Mouse (Mus musculus) stomach, embryonic 15.5 days (tissue): ENCODE results near the gene Homer2. TPM values are rescaled to one million over a fixed set of nuclear protein-coding genes. Genes with fewer than 3 reads are reported as not detected.

ENCODE experiments used
- ATAC-seq: fragments of 200-750 bp; cut with Nextera tagmentation; 2 replicates; pipeline ENCODE4 v1.8.0; 2017; ENCODE audit warnings: low read depth, moderate number of reproducible peaks, moderate TSS enrichment; ENCODE audit not compliant: insufficient read depth, low FRiP score
- H3K27ac ChIP-seq: fragments of 300-500 bp; sonication (generic); 2 replicates; pipeline ENCODE4 v1.5.1; 2015; ENCODE audit warnings: mild to moderate bottlenecking, inconsistent platforms
- H3K27me3 ChIP-seq: fragments of 300-500 bp; sonication (generic); replicated peaks from 2 replicates; pipeline ENCODE4 v1.6.1; 2015; ENCODE audit warnings: inconsistent platforms
- H3K36me3 ChIP-seq: fragments of 300-500 bp; sonication (generic); 2 replicates; pipeline ENCODE4 v1.6.1; 2015; ENCODE audit warnings: inconsistent platforms
- H3K4me1 ChIP-seq: fragments of 300-500 bp; sonication (generic); 2 replicates; pipeline ENCODE4 v1.6.1; 2015; ENCODE audit warnings: inconsistent platforms
- H3K4me2 ChIP-seq: fragments of 300-500 bp; sonication (generic); 2 replicates; pipeline ENCODE4 v1.6.1; 2015; ENCODE audit warnings: mild to moderate bottlenecking, inconsistent platforms
- H3K4me3 ChIP-seq: fragments of 300-500 bp; sonication (generic); replicated peaks from 2 replicates; pipeline ENCODE4 v1.5.1; 2015; ENCODE audit warnings: inconsistent platforms
- H3K9ac ChIP-seq: fragments of 300-500 bp; sonication (generic); 2 replicates; pipeline ENCODE4 v1.6.1; 2015; ENCODE audit warnings: inconsistent platforms
- H3K9me3 ChIP-seq: fragments of 300-500 bp; sonication (generic); 2 replicates; pipeline ENCODE4 v1.6.1; 2016; ENCODE audit warnings: inconsistent platforms
- WGBS: fragments of 180-500 bp; shearing (Covaris S2); methylation state at CpG from one replicate; pipeline ENCODE4 v1.1.7; 2015; 5-methylcytosine and 5-hydroxymethylcytosine counted together
- polyA plus RNA-seq: library from polyadenylated mRNA; unstranded; fragments of >200 nt; fragmentation: Nextera tagmentation; extraction: Ambion mirVana; gene quantifications from 2 replicates; pipeline ENCODE4 v1.2.1, GENCODE M21; 2015

Homer2 gene
- polyA plus RNA-seq, 1 experiment from 2014 or later, result 37.9 TPM

DNA sequence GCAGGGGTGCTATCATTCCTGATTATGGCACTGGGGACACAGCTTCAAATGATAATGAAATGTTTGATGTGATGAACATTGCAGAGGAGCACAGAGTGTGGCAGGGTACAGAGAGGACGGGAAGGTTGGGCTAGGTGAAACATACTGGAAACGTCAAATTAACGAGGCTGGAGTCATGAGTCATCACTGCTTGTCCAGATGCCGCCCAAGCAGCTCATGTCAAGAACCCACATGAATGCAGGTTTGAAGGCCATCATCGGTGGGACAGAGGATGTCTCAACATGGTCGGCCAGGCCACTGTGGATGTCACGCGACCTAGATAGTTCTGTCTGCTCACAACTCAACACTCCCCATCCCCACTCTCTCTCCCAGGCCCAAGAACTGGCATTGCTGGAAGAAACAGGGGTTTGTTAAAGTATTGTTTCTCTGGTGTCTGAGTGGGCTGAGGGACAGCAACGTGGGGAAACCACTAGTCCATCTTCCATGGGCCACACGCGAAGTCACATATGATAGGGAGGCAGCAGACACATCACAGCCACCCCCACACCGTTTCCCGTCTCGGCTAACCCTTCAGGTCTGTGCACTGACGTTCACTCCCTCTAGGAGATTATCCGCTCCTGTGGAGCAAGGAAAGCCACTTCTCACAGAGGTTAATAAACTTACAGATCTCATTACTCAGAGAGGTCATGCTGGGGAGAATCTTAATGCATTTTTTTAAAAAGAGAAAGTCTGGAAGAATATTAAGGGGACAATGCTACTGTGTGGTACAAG is 11.4 kb downstream of the Homer2 start:
- Histone ChIP-seq H3K9me3 (no peaks in the 10 kb centered on the region), H3K4me3 (no peak overlapping the region), H3K4me2 (no peak overlapping the region), H3K27me3 (no peaks in the 10 kb centered on the region), H3K4me1 (0 out of 2 replicates have a peak, but pooled peaks cover 8% of the 10 kb centered on the region), H3K36me3 (no peaks in the 10 kb centered on the region), H3K9ac (no peak overlapping the region), H3K27ac (no peak overlapping the region)
- 73% methylated on average over 16 of the region's 16 CpGs for WGBS
- ATAC-seq, result no peak

- H3K4me1 ChIP-seq, result peaks cover 24% of the 10 kb centered on the region; the same call in 1 of the 2 replicates
- WGBS, result 69% methylated on average over 5 of the region's 5 CpGs
- H3K4me3 ChIP-seq, result no peak overlapping the region
- H3K4me2 ChIP-seq, result no peak overlapping the region
- no peaks in the 10 kb centered on the region for H3K27me3 ChIP-seq
- no peak for ATAC-seq
- H3K27ac ChIP-seq, result no peak overlapping the region
- H3K9ac ChIP-seq, result no peak overlapping the region
- H3K36me3 ChIP-seq, result no peaks in the 10 kb centered on the region
- no peaks in the 10 kb centered on the region for H3K9me3 ChIP-seq
Measured at GRCm38 (mm10) chr7:81691067-81691466, 16.3 kb downstream of the Homer2 start.

DNA sequence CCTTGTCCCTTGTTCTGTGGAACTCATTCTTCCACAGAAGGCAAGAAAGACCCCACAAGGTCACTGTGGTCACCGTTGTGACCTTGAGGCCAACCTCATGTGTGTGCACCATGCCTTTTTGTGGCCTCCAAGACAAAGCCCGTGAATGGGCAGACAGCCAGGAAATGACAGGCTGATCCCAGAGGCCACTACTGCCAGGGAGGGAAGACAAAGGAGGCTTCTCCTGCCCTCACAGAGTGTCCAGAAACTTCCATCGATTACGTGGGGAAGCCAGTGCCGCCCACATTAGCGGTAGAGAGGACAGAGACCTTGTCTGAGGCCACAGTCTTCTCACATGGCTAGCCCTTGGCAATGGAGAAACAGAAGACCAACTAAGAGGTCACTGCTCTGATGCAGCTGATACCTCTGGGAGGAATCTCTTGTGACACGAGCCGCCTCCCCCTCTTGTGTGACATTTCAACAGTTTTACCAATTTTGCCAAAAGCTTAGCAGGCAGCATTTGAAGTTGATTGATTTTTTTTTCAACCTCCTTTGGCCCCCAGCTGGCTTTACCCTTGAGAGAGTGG is 18.1 kb downstream of the Homer2 start:
- Histone ChIP-seq H3K4me2 (no peak overlapping the region), H3K27me3 (no peaks in the 10 kb centered on the region), H3K27ac (no peak overlapping the region; the same call in 1 of the 2 replicates), H3K4me1 (peaks cover 24% of the 10 kb centered on the region; the same call in 1 of the 2 replicates), H3K9me3 (no peaks in the 10 kb centered on the region), H3K9ac (no peak overlapping the region), H3K36me3 (no peaks in the 10 kb centered on the region), H3K4me3 (no peak overlapping the region)
- no peak for ATAC-seq
- 67% methylated on average over 8 of the region's 8 CpGs for WGBS

GRCm38 (mm10) chr7:81688378-81688777 is 18.9 kb downstream of the Homer2 start:
- WGBS, result 68% methylated on average over 9 of the region's 9 CpGs

DNA sequence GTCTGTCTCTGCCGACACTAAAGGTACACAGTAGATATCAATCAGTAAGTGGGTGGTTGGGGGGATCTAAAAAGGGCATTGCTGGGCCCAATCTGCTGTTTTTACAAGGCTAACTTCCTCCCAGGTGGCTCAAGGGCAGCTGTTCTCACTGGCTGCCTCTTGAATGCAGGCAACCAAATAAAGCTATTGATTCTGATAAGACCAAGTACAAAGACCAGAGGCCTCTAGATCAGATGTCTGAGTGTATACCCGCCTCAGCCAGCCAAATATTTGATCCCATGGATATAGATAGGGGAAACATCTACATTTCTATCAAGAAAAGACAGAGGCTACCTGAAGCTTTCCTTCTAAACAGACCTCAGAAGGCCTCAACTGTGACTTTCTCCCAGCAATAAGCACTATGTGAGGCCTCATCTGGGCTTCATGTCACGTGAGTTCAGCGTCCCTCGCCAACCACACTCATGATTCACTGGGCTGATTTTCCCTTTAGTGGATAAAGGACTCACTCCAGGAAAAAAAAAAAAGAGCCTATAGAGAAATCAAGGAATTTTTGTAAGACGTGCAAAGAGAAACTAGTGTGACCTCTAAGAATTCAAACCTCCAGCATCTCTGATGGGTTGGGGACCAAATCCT is 19.5 kb downstream of the Homer2 start:
- no peak overlapping the region; the same call in 1 of the 2 replicates for H3K4me2 ChIP-seq
- H3K27me3 ChIP-seq, result no peaks in the 10 kb centered on the region
- peak; percentile 61 for ATAC-seq
- H3K4me1 ChIP-seq, result peaks cover 18% of the 10 kb centered on the region; the same call in 1 of the 2 replicates
- no peak overlapping the region for H3K4me3 ChIP-seq
- no peaks in the 10 kb centered on the region for H3K36me3 ChIP-seq
- peak overlapping the region; percentile 82; the same call in 1 of the 2 replicates for H3K27ac ChIP-seq
- H3K9ac ChIP-seq, result no peak overlapping the region
- no peaks in the 10 kb centered on the region for H3K9me3 ChIP-seq
- 65% methylated on average over 6 of the region's 6 CpGs for WGBS

More at GRCm38 (mm10) chr7:81688378-81688777, 18.9 kb downstream of the Homer2 start:
- H3K9ac ChIP-seq, result no peak overlapping the region
- no peak overlapping the region for H3K4me3 ChIP-seq
- H3K4me1 ChIP-seq, result peaks cover 23% of the 10 kb centered on the region; the same call in 1 of the 2 replicates
- no peaks in the 10 kb centered on the region for H3K9me3 ChIP-seq
- ATAC-seq, result peak; percentile 51; the same call in 1 of the 2 replicates
- H3K27me3 ChIP-seq, result no peaks in the 10 kb centered on the region
- no peaks in the 10 kb centered on the region for H3K36me3 ChIP-seq
- peak overlapping the region; percentile 82; the same call in 1 of the 2 replicates for H3K27ac ChIP-seq
- H3K4me2 ChIP-seq, result no peak overlapping the region; the same call in 1 of the 2 replicates

GRCm38 (mm10) chr7:81685375-81685774 is 22.0 kb downstream of the Homer2 start:
- Histone ChIP-seq H3K4me3 (no peak overlapping the region), H3K27me3 (no peaks in the 10 kb centered on the region)

DNA sequence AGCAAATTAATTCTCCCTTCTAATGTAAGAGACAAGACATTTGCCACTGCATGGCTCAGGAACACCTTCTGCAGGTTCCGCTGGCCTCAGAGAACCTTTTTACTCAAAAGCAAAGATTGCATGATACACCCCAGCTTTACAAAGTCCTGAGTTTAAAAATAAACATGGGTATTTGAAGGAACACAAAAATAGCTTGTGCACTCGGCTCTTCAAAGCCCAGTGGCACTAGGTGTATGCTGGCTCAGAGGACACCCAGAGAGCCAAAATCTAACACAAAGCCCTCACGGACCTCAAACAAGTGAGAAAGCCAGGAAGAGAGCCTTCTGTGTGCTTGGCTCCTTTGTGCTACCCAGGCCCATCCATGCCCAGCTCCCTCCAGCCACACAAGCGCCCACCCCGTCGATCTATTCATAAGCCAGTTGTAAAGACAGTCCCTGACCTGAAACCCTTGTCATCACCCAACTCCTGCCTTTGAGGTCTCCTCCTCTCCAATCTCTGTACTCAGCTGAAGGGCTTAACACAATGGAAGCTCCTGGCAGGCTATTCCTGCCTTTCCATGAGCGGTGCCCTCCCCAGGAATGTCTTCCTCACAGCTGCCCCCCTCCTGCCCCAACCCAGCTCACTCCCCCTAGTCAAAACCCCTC is 23.4 kb downstream of the Homer2 start:
- H3K4me3 ChIP-seq, result no peak overlapping the region
- H3K27me3 ChIP-seq, result no peaks in the 10 kb centered on the region
- H3K4me1 ChIP-seq, result 0 out of 2 replicates have a peak, but pooled peaks cover 4% of the 10 kb centered on the region
- no peak overlapping the region for H3K9ac ChIP-seq
- no peak for ATAC-seq
- no peak overlapping the region for H3K27ac ChIP-seq
- no peak overlapping the region for H3K4me2 ChIP-seq
- no peaks in the 10 kb centered on the region for H3K9me3 ChIP-seq
- 67% methylated on average over 7 of the region's 7 CpGs for WGBS
- no peaks in the 10 kb centered on the region for H3K36me3 ChIP-seq

More at GRCm38 (mm10) chr7:81685375-81685774, 22.0 kb downstream of the Homer2 start:
- no peaks in the 10 kb centered on the region for H3K36me3 ChIP-seq
- H3K4me1 ChIP-seq, result peaks cover 13% of the 10 kb centered on the region; the same call in 1 of the 2 replicates
- no peaks in the 10 kb centered on the region for H3K9me3 ChIP-seq
- 77% methylated on average over 7 of the region's 7 CpGs for WGBS
- no peak overlapping the region for H3K27ac ChIP-seq
- H3K4me2 ChIP-seq, result no peak overlapping the region
- no peak overlapping the region for H3K9ac ChIP-seq
- ATAC-seq, result no peak

DNA sequence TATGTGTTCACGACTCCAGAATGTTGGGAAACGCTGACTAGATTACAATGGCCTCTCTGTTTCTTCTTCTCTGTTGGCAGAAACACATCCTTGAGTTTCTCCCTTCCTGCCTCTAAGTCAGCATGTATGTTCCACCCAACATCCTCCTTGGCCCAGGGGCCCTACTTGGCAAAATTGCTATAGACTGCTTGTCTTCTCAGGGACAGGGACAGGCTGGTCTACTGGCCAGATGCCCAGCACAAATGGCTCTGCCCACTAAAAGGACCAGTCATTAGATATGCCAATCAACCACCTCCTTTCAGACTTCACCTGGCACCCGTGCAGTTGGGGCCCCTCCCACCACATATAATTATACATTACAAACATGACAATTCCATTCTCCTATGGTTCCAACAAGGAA is 25.9 kb downstream of the Homer2 start:
- no peak overlapping the region for H3K4me3 ChIP-seq
- WGBS, result 64% methylated on average over 3 of the region's 3 CpGs
- H3K4me2 ChIP-seq, result no peak overlapping the region
- no peak overlapping the region for H3K27ac ChIP-seq
- H3K27me3 ChIP-seq, result no peaks in the 10 kb centered on the region
- ATAC-seq, result no peak
- no peak overlapping the region for H3K9ac ChIP-seq
- no peaks in the 10 kb centered on the region for H3K4me1 ChIP-seq
- H3K9me3 ChIP-seq, result no peaks in the 10 kb centered on the region
- H3K36me3 ChIP-seq, result no peaks in the 10 kb centered on the region

DNA sequence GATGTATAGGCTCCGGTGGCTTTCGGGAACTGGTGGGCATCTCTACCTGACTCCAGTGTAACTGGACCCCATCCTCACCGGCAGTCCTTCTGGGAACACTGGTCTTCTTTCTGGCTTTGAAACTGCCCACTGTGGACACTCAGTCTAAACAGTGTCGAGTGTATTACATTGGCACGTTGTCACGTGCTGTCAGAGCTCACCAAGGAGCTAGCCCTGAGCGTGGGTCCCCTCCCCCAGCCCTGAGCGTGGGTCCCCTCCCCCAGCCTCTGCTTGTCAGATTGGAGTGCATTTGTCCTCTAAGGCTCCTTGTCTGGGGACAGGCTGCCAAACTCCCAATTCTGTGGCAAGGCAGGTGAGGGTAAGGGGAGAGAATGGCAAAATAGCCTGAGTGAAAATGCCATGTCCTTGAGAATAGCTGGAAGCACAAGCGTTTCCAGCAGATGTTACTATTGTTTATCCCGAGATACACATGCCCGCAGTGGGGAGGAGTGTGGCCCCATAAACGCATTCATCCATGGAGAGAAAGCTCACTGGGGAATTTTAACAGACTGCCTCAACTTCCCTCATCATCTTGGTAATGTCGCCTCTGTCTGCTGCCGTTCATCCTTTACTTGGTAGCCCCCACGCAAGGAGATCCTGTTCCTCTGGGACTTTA is 33.8 kb downstream of the Homer2 start:
- no peak overlapping the region for H3K4me3 ChIP-seq
- H3K4me2 ChIP-seq, result no peak overlapping the region
- no peak overlapping the region for H3K27ac ChIP-seq
- no peaks in the 10 kb centered on the region for H3K36me3 ChIP-seq
- ATAC-seq, result no peak
- no peaks in the 10 kb centered on the region for H3K4me1 ChIP-seq
- no peaks in the 10 kb centered on the region for H3K9me3 ChIP-seq
- WGBS, result 44% methylated on average over 15 of the region's 15 CpGs
- H3K27me3 ChIP-seq, result no peaks in the 10 kb centered on the region
- H3K9ac ChIP-seq, result no peak overlapping the region

DNA sequence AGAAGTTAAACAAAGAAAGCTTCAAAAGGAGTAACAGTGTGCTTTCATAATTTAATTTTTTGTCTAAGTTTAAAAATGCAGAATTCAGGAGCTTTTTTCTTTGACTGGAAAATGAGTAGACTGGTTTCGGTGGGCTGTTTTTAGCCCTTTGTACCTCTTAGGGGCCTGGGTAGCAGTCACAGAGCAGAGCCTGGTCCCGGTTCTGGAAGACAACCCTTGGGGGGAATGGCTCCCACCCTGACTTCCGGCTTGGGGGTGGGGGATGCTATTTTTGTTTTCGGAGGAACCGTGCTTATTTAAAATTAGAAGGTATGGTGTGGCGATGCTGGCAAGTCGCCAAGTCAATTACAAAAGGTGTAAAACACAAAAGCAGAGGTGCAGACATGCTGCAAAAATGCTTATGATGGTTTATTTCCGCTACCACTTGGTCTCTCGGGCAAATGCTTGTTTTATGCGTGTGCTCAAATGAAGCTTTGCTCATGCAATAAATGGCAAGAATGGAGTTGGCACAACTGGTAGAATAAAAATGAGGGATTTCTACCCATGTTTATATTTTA is 34.5 kb downstream of the Homer2 start:
- WGBS, result 65% methylated on average over 10 of the region's 10 CpGs
- ATAC-seq, result no peak
- Histone ChIP-seq H3K4me2 (no peak overlapping the region), H3K36me3 (no peaks in the 10 kb centered on the region), H3K4me1 (no peaks in the 10 kb centered on the region), H3K27ac (no peak overlapping the region), H3K27me3 (no peaks in the 10 kb centered on the region), H3K9me3 (no peaks in the 10 kb centered on the region), H3K4me3 (no peak overlapping the region), H3K9ac (no peak overlapping the region)

DNA sequence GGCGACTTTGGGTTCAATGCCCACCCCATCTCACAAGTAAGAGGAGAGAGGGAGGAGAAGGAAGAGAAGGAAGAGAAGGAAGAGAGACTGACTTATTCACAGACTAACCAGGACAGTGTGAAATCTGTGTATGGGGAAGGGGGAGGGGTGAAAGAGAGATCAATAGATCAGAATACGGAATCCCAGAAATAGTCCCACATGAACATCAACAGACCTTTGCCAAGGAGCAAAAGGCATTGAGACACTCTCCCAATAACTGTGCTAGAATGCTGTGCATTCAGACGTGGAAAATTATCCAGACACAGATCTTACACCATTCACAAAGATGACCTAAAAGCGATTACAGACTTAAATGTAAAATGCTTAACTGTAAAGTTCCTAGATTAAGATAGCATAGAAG is 40.2 kb downstream of the Homer2 start:
- 82% methylated on average over 4 of the region's 4 CpGs for WGBS

More for the DNA sequence above, 40.2 kb downstream of the Homer2 start:
- H3K4me3 ChIP-seq, result no peak overlapping the region
- H3K4me2 ChIP-seq, result no peak overlapping the region
- ATAC-seq, result no peak
- H3K9me3 ChIP-seq, result no peaks in the 10 kb centered on the region
- H3K27me3 ChIP-seq, result no peaks in the 10 kb centered on the region
- no peaks in the 10 kb centered on the region for H3K4me1 ChIP-seq
- no peak overlapping the region for H3K27ac ChIP-seq
- H3K36me3 ChIP-seq, result no peaks in the 10 kb centered on the region
- H3K9ac ChIP-seq, result no peak overlapping the region
